Mouse (Mus musculus) right cerebral cortex, postnatal 4 days (tissue): ENCODE measurements around the gene Cygb.
"Not testable (repeated sequence)": the region's sequence is repeated elsewhere in the genome, so short reads cannot be mapped to it uniquely, and the experiment has no call there.

Experiments used
- DNase-seq: peaks from one replicate; pipeline ENCODE4 v3.0.0-alpha.2; 2022

The Cygb gene

DNA sequence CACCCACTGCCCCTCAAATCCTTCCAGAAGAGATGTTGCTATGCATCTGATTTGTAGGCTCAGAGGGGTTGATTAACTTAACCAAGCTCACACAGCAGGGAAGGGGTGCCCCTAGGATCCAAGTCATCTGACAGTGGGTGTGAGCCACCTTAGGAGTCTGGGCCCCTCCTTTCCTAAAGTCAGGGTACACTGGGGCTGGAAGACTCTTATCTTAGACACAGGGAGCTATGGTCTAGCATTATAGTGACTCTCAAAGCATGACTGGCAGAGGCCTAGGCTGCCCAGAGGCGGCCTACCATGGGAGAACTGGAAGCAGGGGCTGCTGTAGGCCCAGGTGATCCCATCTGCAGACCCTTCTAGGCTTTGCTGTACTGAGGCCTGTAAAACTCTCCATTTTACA is 41.6 kb downstream of the Cygb start:
- no peak for DNase-seq

DNA sequence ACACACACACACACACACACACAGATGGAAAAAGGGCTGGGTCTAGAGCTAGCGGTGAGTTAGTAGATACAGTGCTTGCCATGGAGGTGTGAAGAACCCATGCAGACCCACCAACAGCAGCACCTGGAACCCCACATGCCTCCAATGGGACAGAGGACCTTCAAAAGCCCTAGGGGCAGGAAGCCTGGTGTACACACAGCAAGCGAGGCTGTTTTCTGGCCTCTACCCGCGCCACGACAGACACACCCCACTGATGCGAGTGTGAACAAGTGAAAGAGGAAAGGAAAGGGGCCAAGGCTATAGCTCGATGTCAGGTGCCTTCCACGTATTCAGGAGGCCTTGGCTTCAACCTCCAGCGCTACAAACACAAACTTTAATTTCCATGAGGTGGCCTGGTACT is 42.2 kb downstream of the Cygb start:
- no peak for DNase-seq

- DNase-seq = not testable (repeated sequence)
Measured at GRCm38 (mm10) chr11:116611168-116611567, 42.9 kb downstream of the Cygb start.

- no peak for DNase-seq
Measured at GRCm38 (mm10) chr11:116609965-116610630, 44.0 kb downstream of the Cygb start.

DNA sequence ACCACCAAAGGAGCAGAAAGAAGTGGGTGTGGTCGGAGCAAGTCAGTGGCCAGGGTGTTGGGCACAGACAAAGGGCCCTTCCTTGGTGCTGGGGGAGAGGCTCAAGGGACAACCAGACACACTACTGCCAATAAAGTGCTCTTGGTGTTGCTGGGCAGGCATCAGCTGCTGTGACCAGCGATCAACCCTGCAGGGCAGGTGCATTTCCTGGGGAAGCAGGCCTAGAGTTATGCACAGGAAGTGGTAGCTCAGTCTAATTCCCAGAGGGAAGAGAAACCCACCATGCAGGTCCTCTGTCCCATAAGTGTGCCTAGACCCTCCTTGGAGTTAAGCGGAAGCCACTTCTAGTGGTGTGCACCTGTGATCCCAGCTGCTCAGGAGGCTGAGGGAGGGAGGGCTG is 46.4 kb downstream of the Cygb start:
- DNase-seq = no peak

- DNase-seq = no peak
Measured at GRCm38 (mm10) chr11:116604097-116604496, 50.0 kb downstream of the Cygb start.

GRCm38 (mm10) chr11:116603339-116603738 is 50.8 kb downstream of the Cygb start:
- peak; percentile 21 for DNase-seq

DNA sequence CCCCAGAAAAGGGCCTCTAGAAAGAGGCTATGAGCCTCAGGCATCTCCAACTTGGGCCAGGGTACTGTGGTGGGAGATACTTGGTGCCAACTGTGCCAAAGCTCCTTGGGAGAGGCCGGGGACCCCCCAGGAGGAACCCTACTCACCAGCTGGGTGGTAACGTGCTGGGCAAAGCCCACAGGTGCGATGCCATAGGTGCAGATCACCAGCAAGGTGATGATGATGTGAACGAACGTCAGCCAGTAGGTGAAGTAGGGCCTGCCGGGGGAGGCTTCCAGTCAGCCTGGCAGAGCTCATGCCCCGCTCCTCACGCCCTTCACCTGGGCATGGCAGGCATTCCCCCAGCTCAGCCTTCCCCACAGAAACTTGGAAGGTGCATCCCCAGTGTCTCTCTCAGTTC is 52.1 kb downstream of the Cygb start:
- no peak for DNase-seq

DNA sequence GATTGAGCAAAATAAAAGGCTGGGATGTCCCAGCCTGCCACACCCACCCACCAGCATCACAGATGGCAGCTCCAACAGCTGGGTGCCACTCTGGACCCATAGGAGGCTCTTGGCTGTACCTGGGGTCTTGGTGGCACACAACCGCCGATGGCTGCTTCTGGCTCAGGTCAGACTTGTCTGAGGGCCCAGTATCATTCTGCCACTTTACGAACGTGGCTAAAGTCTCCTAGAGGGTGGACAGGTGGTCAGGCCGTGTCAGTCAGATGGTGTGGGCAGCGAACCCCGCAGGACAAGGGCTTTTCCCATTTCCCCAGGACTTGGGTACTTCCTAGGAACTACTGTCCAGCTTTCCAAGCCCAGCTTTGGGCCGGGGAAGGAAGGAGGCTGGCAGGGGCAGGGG is 52.9 kb downstream of the Cygb start:
- DNase-seq = no peak

GRCm38 (mm10) chr11:116599230-116599629 is 54.9 kb downstream of the Cygb start:
- no peak for DNase-seq

DNA sequence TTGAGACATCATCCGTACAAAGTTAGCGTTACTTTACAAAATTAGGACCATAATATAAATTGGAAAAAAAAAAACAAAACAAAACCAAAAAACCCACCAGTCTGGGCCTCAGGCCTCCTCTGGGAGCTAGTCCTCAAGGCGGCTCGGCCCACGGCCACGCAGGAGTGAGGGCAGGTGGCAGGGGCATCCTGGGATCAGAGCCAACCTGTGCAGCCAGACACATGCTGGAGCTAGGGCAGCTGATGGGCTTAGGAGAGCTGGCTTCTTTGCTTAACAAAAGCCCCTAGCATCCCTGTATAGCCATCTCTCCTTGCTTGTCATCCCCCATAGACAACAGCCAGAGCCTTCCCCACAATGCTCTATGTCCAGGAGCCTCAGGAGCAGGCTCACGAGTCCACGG is 55.9 kb downstream of the Cygb start:
- DNase-seq = no peak

GRCm38 (mm10) chr11:116596766-116597165 is 57.3 kb downstream of the Cygb start:
- DNase-seq = no peak
